Mouse (Mus musculus): ENCODE results near the gene Ap1m2.
"Not testable (repeated sequence)": the region's sequence is repeated elsewhere in the genome, so short reads cannot be mapped to it uniquely, and the experiment has no call there.

Ap1m2 gene

DNA sequence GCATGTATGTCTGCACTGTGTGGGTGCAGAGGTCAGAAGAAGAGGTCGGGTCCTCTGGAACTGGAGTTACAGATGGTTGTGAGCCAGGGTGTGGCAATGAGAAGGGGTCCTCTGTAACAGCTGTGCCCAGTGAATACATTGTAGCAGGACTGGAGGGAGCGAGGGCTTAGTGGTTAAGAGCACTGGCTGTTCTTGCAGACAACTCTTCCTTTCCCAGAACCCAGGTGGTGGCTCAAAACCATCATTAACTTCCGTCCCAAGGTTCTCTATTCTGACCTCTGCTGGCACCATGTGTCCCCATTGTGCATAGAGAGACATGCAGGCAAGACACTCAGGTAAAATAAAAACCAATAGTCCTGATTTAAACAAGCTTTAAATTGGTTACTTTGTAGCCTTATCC, 15.4 kb upstream of the Ap1m2 start:
- no peak for DNase-seq (ENCODE audit: low read depth)

DNA sequence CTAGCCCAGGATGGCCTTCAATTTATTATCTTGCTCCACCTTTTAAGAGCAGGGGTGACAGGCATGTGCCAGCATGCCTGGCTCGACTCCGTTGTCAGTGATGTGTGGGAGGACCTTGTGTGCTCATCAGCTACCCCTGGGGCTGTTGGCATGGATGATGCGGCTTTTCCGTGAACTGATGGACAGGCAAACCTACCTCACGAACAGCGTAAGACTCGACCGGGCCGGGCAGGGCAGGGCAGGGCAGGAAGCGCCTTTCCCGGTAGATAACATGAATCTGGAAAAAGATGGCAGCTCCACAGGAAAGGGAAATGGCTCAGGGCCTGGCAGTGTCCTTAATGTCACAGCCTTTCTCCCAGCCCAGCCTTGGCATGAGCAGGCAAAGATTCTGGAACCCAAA, 12.1 kb upstream of the Ap1m2 start:
- no peak for DNase-seq (ENCODE audit: low read depth)

DNA sequence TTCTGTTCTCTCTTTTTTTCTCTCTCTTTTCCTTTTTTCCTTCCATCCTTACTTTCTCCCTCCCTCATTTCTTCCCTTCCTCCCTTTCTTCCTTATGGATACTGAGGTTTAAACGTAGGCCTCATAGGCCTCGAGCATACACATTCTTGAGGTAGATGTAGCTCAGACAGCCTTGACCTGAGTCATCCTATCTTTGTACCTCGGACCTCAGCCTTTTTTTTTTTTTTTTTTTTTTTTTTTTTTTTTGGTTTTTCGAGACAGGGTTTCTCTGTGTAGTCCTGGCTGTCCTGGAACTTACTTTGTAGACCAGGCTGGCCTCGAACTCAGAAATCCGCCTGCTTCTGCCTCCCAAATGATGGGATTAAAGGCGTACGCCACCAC, 10.8 kb upstream of the Ap1m2 start:
- DNase-seq (ENCODE audit: low read depth): not testable (repeated sequence)

DNA sequence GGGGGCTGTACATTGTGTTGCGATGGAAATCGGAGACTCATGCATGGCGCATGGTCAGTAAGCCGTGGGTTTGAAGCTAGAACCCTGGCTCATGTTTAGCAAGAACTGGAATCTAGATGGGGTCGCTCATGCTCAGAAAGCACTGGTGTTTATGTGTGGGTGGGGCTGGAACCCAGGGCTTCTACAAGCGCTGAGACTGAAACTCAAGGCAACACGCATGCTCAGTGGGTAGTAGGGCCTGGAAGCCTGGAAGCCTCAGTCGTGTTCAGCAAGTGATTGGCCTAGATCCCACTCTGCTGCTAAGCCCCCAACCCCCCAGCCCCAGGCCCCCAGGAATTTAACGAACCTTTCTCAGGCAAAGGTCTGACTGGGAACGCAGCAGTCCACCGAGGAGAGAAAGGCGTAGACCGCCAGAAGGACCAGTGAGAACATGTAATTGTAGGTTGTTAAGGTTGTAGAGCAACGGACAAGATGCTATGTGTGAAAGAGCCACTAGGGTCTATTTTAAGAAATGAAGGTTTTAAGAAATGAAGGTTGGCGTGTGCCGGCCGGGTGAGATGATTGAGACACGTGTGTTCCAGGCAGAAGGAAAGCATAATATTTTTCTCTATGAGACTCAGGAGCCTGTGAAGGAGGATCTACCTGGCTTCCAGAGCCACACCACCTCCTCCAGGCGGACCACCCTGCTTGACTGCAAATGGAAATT, 10.2 kb upstream of the Ap1m2 start:
- peak; percentile 72 for DNase-seq (ENCODE audit: low read depth)

DNA sequence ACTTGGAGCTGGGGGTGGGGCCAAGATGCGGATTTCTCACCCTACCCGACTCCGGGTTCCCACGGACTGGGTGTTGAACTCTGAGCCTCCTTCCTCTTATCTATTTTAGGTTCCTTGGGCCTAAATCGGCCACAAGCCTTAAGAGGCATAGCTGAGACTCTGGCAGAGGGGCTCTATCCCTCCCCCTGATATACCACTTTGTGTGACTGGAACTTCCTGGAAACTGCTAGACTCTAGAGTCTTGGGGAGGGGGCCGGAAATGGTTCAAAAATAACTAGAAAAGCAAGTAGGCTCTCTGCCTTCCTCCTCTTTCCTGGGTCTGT, 9.3 kb upstream of the Ap1m2 start:
- DNase-seq (ENCODE audit: low read depth): peak; percentile 79

DNA sequence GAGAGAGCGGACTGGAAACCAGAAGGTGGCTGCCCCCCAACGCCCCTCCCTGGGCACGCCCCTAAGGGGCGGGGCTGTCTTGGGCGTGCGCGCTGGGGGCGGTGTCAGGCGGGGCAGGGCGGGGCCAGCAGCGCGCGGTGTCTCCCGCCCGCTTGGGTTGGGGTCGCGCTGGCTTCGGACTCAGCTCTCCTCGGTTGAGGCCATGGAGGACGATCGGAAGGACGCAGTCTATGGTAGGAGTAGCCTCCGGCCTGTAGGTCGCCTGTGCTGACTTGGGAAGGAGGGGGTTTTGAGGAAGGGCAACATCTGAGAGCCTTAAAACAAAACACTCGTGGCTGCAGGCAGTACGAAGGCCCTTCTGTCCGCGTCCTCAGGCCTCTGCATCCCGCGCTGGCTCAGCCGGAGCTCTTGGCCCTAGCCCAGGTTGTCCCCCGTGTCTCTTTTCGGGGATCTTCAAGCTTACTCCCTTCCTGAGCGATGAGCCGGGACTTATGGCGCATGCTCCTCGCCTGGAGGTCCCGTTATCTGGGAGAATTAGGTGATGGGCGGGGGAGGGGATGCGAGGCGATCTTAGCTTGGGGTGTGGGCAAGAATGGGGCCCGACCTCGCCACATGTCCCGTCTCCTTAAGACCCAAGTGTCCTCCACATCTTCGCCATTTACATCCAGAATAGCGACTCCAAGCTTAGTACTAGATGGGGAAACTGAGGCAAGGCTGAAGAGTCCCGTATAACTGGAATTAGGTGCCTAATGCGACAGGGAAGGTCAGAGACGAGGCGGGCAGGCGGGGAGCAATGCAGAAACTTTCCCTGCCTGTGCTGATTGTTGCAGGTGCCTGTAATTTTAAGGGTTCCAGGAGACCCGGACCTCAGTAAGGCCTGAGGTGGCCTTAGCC, 8.7 kb upstream of the Ap1m2 start, which contains the start of gene Slc44a2:
Slc44a2 (plus strand) TSS at position 80 of the 894 bp plus-strand sequence.
- peak; percentile 86 for DNase-seq (ENCODE audit: low read depth)

DNA sequence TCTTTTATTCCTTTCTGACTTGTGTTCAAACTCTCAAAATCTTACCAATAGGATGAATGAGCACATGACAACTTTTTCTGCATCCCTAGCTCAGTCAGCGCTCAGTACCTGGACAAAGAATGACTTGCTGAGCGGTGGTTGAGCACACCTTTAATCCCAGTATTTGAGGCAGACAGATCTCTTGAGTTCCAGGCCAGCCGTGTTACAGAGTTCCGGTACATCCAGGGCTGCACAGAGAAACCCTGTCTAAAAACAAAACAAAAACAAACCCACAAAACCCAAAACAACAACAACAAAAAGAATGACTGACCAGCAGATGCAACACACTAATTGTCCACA, 8.1 kb upstream of the Ap1m2 start:
- no peak for DNase-seq (ENCODE audit: low read depth)

DNA sequence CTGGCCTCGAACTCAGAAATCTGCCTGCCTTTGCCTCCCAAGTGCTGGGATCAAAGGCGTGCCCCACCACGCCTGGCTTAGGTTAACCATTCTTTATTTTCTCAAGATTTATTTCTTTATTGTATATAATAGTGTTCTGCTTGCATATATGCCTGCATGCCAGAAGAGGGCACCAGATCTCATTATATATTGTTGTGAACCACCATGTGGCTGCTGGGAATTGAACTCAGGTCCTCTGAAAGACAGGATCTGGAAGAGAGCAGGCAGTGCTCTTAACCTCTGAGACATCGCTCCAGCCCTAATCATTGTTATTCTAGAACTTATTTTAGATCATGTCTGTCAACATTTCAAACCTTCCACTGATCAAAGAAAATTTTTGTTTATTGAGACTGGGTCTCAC, 7.4 kb upstream of the Ap1m2 start:
- DNase-seq (ENCODE audit: low read depth): no peak

DNA sequence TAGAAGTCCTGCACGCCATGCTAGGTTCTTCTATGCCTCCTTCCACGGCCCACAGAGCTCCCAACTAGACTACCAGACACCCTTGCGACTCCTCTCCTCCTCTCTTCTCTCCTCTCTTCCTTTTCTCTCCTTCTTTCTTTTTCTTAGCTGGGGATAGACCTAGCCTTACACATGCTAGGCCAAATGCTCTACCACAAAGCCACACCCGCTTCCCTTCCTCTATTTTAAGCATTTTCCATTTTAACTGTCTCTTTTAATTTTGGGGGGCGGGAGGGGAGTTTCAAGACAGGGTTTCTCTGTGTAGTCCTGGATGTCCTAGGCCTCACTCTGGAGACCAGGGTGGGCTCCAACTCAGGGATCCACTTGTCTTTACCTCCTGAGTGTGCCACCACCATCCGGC, 6.7 kb upstream of the Ap1m2 start:
- no peak for DNase-seq (ENCODE audit: low read depth)

DNA sequence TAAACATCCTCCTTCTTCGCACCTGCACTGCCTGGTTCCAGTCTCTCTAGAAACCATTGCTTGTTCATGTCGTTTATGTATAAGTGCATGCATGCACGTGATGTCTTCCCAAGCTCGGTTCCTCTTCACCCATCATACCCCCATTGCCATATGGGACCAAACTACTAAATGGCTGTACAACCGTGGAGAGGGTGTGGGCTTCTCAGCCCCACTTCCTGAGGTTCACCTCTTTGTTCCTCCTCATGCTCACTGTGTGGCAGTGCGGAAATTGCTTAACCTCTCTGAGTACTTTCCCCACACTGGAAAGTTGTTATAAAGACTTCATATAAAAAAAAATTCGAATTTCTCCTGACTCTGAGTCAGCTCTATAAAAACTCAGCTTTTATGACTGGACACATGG, 4.6 kb upstream of the Ap1m2 start:
- peak; percentile 75 for DNase-seq (ENCODE audit: low read depth)

DNA sequence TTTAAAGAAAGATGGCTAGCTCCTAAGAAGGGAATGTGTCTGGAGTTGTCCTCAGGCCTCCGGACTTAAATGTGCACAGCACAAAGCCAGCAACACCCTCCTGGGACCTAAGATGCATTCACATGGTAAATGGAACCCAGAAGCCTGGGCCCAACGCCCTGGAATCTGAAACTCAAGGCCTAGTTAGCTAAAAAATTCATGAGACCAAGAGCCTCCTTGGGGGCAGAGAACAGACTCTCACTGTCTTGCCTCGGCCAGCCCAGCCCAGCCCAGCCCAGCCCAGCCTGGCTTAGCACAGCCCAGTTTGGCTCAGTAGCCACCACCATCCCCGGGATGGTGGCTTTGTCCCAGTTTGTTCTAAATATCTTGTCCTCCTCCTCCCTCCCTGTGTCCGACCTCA, 3.3 kb upstream of the Ap1m2 start:
- DNase-seq (ENCODE audit: low read depth): no peak

DNA sequence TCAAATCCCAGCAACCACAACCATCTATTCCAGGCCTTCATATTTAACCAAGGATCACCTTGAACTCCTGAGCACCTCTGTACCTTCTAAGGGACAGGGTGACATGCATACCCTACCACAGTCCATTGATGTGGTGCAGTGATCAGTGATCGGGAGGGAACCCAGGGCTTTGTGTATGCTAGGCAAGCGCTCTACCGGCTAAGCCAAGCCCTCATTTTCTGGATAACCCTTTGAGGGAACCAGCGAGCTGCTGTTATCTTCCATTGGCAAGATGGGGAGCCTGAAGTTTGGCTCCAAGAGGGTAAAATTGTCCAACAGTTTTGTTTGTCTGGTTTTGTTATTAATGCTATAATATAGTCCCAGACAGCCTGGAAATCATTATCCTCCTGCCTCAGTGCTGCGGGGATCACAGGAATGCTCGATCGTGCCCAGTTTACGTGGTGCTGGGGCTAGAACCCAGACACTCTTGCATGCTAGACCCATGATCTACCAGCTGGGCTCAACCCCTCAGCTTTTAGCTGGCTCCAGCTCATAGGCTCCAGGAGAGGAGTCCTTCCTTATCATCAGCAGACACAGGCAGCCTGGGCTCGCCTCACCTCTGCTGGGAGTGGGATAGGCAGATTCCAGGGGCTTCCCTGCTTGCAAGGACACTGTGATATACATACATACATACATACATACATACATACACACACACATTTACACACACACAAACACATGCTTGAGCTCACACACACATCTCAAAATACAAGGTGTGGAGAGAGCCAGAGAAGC, 2.4 kb upstream of the Ap1m2 start:
- no peak for DNase-seq (ENCODE audit: low read depth)

DNA sequence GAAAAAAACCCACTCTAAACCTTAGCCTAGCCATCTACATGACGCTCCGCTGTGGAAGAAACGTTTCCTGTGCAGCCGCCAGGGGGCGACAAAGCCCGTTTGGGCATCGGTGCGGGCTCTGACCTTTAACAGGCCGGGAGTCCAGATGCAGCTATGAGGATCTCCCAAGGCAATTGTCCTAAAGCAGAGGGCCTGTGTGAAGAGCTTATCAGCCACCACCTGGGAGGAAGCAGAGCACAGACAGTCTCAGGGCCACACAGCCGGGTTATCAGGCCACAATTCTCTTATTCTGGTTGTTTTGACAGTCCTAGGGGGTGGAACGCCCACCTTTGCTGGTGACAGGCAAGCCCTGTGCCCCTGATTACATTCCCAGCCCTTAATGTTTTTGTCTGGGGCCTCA, 1.3 kb upstream of the Ap1m2 start:
- peak; percentile 90 for DNase-seq (ENCODE audit: low read depth)

DNA sequence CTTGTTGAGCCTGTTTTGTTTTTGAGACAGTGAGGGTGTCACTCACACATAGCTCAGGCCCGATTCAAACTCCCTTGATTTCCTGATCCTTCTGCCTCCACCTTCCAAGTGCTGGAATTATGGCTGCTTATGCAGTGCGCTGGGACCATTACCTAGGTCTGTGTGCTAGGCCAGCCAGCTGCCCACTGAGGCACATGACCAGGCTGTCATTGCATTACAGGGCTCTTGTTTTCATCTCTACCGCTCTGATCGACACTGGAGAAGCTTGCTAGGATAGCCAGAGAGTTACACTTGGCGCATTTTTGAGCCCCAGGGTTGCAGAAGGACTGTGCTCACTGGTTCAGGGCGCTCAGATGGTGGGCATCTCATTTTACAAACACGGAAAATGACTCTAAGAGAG, 442 bp downstream of the Ap1m2 start:
- DNase-seq (ENCODE audit: low read depth): no peak

DNA sequence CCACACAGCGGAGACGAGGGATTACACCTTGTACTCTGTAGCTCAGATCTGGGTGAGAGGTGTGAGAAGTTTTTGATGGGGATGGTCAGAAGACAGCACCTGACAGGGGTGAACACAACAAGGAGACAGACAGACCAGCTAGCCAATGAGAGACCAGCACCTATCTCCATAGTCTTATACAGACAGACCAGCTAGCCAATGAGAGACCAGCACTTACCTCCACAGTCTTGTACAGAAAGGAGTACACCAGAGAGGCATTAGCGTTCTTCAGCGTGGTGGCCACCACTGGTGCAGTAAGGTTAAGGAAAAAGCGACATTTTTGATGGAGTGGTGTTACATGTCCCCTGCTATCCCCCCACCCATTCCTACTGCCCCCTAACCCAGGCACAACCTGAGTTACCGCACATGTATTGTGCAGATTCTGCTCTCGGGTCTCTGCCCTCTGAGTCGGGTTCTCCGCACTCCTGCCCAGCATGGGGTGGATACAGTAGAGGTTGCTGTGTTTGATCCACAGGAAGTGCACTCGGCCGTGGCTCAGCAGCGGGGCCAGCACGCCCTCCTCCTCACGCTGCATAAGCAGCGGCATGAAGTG, 2.9 kb downstream of the Ap1m2 start:
- peak; percentile 88 for DNase-seq (ENCODE audit: low read depth)

DNA sequence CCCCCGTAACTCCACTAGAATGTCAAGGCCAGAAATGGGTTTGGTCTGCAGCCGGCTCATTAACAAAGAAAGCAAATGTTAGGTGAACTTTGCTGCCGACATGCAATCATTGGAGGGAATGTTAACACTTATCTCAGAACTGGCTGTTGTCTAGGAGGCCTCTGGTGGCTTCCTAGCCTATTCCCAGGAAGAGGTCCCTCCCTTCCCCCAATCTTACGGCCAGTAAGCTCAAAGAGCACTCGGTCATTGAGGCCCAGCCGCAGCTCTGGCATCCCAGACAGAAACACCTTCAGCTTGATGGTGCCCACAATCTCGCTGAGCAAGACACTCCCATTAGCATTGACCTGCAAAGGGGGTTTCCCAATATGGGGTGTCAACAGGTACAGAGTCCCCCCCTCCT, 7.1 kb downstream of the Ap1m2 start:
- DNase-seq (ENCODE audit: low read depth): no peak

DNA sequence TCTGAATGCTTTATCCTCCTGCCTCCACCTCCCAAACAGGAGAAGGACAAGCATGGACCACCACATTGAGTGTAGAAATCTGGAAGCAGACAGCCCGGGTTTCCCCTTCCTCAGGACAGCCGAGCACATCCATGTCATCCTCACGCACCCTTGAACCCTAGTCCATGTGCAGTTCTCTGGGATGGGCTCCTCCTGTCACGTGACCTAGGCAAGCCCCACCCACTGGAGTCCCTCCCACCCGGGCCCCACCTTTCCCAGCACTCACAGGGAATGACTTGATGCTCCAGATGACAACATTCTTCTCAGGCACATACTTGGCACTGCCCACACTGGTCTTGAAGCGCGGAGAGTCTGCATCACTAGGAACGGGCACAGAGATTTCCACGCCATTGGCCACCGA, 13.1 kb downstream of the Ap1m2 start:
- no peak for DNase-seq (ENCODE audit: low read depth)

DNA sequence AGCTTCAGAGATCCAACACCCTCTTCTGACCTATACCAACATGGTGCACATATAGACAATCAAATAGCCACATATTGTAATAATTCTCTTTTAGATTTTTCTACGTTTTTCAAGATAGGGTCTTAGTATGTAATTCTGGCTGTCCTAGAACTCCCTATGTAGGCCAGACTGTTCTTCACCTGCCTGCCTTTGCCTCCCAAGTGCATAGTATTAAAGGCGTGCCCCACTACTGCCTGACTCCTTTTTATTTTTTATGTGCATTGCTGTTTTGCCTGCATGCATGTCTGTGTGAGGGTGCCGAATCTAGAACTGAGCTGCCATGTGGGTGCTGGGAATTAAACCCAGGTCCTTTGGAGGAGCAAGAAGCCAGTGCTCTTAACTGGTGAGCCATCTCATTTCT, 19.9 kb downstream of the Ap1m2 start:
- DNase-seq (ENCODE audit: low read depth): no peak

DNA sequence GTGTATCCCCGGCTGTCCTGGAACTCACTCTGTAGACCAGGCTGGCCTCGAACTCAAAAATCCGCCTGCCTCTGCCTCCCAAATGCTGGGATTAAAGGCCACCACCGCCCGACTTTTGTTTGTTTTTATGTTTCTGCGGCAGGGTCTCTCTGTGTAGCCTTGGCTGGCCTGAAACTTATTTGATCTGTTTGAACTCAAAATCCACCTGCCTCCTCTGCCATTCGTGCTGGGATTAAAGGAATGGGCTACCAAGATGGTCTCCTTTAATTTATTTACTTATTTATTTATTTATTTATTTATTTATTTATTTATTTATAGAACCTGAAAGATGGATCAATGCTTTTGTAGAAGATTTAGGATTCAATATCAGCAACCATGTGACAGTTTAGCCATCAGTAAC, 20.3 kb downstream of the Ap1m2 start:
- DNase-seq (ENCODE audit: low read depth): not testable (repeated sequence)

DNA sequence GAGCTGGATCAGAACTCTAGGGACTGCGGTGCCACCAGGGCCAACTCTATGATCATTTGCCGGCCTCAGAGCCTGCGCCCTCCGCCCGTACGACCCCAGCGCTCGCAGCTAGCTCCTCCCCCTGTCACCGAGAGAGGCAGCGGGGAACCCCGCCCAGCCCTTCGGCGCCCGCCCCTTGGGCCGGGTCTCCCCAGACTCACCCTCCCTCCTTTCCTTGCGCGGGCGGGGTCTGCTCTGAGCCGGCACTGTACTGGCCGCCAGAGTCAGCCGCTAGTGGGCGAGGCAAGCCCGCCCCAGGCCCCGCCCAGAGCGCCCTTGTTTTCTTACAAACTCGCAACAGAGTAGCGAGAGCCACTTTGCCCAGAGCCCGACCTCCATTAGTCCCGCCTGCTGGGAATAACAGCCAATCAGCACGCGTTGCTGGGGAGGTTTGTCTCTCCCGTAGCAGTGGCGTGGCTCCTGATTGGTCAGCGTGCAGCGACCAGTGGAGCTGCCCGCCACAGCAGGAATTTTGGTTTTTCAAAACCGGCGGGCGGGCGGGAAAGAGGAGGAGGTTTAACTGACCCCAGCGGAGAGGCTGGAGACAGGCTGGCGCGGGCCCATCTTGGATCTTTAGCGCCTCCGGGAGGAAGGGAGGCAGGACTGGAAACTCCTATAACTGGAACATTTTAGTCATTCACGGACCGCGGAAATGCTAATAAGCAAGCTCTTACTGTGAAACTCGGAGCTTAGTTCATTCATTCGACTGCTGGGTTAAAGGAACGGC, 20.9 kb downstream of the Ap1m2 start, which contains the start of gene Cdkn2d:
Cdkn2d (minus strand) TSS at position 386 of the 766 bp plus-strand sequence.
- peak; percentile 100 for DNase-seq (ENCODE audit: low read depth)

DNA sequence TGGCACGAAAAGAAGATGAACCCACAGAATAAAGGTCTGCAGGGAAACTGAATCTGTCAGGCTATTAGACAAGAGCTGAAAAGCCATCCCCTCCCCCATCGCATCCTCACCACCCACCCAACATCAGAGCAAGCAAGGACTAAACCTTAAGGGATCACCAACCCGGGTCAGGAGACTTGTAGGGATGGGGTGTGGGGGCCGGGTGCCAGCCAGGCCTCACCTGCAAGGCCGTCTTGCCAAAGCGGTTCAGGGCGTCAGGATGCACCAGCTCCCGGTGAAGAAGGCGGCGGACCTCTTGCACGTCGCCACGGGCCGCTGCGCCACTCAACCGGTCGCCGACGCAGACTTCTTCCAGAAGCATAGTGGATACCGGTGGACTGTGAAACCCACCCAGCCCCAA, 21.5 kb downstream of the Ap1m2 start:
- no peak for DNase-seq (ENCODE audit: low read depth)

DNA sequence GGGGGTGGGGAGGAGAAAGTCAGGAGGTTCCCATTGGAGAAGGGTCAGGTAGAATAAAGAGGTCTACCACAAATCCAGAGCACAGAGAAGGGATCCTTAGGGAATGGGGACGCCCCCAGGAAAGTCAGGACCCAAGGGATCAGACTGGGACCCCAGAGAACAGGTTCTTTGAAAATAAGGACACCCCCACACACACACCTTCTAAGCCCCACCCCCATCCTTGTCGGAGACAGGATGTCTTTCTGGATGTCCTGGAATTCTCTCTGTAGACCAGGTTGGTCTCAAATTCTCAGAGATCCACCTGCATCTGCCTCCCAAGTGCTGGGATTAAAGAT, 22.8 kb downstream of the Ap1m2 start:
- no peak for DNase-seq (ENCODE audit: low read depth)

All from naive thymus-derived CD4-positive, alpha-beta T cell, adult 2 months (primary cell).